Mouse (Mus musculus) neural tube, embryonic 11.5 days (tissue): ENCODE measurements around the gene Krtap9-5. TPM values are rescaled to one million over a fixed set of nuclear protein-coding genes. Genes with fewer than 3 reads are reported as not detected.

Source experiments
- ATAC-seq: fragments of 200-750 bp; cut with Nextera tagmentation; 2 replicates; pipeline ENCODE4 v1.8.0; 2017; ENCODE audit warnings: moderate number of reproducible peaks, mild to moderate bottlenecking, moderate TSS enrichment, moderate library complexity; ENCODE audit not compliant: insufficient read depth, low FRiP score, low TSS enrichment
- DNase-seq: peaks from one replicate; pipeline ENCODE4 v3.0.0-alpha.2; 2015; ENCODE audit warnings: low spot score
- H3K27ac ChIP-seq: fragments of 300-500 bp; sonication (generic); 2 replicates; pipeline ENCODE4 v1.5.1; 2014; ENCODE audit warnings: low read depth, mild to moderate bottlenecking, low read length
- H3K27me3 ChIP-seq: fragments of 300-500 bp; sonication (generic); 2 replicates; pipeline ENCODE4 v1.6.1; 2014; ENCODE audit warnings: mild to moderate bottlenecking, low read length, mixed read lengths; ENCODE audit not compliant: control insufficient read depth, insufficient read depth
- H3K36me3 ChIP-seq: fragments of 300-500 bp; sonication (generic); 2 replicates; pipeline ENCODE4 v1.6.1; 2014; ENCODE audit warnings: mild to moderate bottlenecking, low read length, moderate library complexity, mixed read lengths; ENCODE audit not compliant: control insufficient read depth, insufficient read depth
- H3K4me1 ChIP-seq: fragments of 300-500 bp; sonication (generic); 2 replicates; pipeline ENCODE4 v1.6.1; 2014; ENCODE audit warnings: low read length, mixed read lengths; ENCODE audit not compliant: control insufficient read depth, insufficient read depth
- H3K4me2 ChIP-seq: fragments of 300-500 bp; sonication (generic); 2 replicates; pipeline ENCODE4 v1.6.1; 2014; ENCODE audit warnings: low read depth, mild to moderate bottlenecking, moderate library complexity
- H3K4me3 ChIP-seq: fragments of 300-500 bp; sonication (generic); 2 replicates; pipeline ENCODE4 v1.5.1; 2014; ENCODE audit warnings: low read depth, low read length
- H3K9ac ChIP-seq: fragments of 300-500 bp; sonication (generic); 2 replicates; pipeline ENCODE4 v1.6.1; 2014; ENCODE audit warnings: mild to moderate bottlenecking, low read length
- H3K9me3 ChIP-seq: fragments of 300-500 bp; sonication (generic); 2 replicates; pipeline ENCODE4 v1.6.1; 2016; ENCODE audit warnings: low read length; ENCODE audit not compliant: control insufficient read depth
- WGBS: fragments of 180-500 bp; shearing (Covaris S2); extraction: QIAGEN DNeasy Blood & Tissue Kit; methylation state at CpG from one replicate; pipeline ENCODE4 v1.1.7; 2014; 5-methylcytosine and 5-hydroxymethylcytosine counted together
- polyA plus RNA-seq: library from polyadenylated mRNA; unstranded; fragments of >200 nt; fragmentation: Nextera tagmentation; extraction: Ambion mirVana; gene quantifications from 2 replicates; pipeline ENCODE4 v1.2.1, GENCODE M21; 2014

The Krtap9-5 gene
- polyA plus RNA-seq, 1 experiment from 2014 or later: not detected

DNA sequence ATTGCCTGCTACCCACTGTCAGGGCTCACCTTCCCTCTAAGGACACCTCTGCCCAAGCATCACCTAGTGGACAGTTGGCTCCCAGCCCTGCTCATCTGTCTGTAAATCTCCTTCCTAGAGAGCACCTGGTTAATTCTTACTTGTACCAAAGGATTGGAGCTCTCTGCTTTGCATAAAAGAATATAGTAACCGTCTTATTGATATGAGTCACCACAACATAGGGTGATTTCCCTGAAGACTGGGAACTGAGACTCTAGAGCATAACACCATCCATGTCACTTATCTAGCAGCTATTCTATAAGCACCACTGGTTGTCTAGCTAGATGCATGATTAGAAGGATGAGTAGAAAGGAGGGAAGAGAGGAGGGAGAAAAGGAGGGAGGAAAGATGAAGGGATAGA, 35.2 kb downstream of the Krtap9-5 start:
- no peak overlapping the region for H3K9ac ChIP-seq
- DNase-seq (no peak), ATAC-seq (no peak)
- H3K4me2 ChIP-seq: no peak overlapping the region
- H3K4me1 ChIP-seq: no peaks in the 10 kb centered on the region
- H3K4me3 ChIP-seq: no peak overlapping the region
- WGBS: 91% methylated on average over 1 of the region's 1 CpGs
- H3K27me3 ChIP-seq: no peaks in the 10 kb centered on the region
- H3K36me3 ChIP-seq: no peaks in the 10 kb centered on the region
- H3K27ac ChIP-seq: no peak overlapping the region
- H3K9me3 ChIP-seq: no peaks in the 10 kb centered on the region

DNA sequence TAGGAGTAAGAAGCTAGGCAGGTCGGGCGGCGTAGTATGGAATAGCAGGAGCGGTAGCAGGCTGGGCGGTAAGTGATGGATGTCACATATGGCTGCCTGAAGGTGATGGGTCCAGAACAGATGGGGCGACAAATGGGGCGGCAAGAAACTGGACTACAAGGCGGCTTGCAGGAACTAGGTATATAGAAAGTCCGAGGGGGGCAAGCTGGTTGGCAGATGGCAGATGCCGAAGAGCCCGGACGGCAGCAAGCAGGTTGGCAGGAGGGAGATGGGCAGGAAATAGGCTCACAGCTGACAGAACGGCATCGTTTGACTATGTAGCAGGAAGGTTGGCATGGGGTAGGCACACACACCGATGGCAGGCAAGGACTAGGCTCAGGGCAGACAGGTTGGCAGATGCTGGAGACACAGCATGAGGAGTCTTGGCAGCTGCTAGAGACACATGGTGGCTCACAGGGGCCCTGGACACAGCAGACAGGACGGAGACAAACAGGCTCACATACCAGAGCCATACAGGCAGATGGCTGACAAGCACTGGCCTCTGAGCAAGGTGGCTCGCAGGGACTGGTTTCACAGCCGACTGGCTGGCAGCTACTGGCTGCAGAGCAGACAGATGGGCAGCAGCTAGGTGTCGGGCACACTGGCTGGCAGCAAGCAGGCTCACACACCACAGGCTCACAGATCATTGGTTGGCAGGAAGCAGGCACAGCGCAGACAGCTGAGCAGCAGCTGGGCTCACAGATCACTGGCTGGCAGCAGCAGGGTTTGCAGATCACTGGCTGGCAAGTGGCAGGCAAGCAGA, 37.2 kb downstream of the Krtap9-5 start:
- no peak overlapping the region for H3K27ac ChIP-seq
- no peaks in the 10 kb centered on the region for H3K9me3 ChIP-seq
- H3K27me3 ChIP-seq: no peaks in the 10 kb centered on the region
- H3K9ac ChIP-seq: no peak overlapping the region
- no peaks in the 10 kb centered on the region for H3K4me1 ChIP-seq
- no peak overlapping the region for H3K4me3 ChIP-seq
- DNase-seq (no peak), ATAC-seq (no peak)
- no peak overlapping the region for H3K4me2 ChIP-seq
- WGBS: 79% methylated on average over 20 of the region's 20 CpGs
- H3K36me3 ChIP-seq: no peaks in the 10 kb centered on the region

DNA sequence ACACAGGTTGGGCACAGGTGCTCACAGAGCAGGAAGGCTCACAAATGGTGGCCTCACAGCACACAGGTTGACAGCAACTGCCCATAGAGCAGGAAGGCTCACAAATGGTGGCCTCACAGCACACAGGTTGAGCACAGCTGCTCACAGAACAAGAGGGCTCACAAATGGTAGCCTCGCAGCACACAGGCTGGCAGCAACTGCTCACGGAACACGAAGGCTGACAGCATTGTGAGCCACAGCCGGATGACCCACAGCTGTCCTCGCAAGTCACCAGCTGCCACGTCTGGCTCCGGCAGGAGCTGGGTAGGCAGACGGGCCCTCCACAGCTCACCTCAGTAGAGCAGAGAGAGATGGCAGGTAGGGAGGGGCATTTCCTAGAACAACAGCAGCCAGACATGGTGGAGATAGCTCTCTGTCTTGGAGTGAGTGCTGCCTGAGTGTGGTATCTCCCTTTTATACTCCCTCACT, 37.9 kb downstream of the Krtap9-5 start, which contains the start of gene Krtap16-1:
TSS of gene Krtap16-1 (minus strand) at position 418 of the 468 bp plus-strand sequence.
- H3K4me3 ChIP-seq: no peak within 1 kb of the TSS
- H3K4me2 ChIP-seq: no peak within 1 kb of the TSS
- H3K36me3 ChIP-seq: no peaks in the 10 kb centered on the region
- 76% methylated on average over 8 of the region's 8 CpGs for WGBS
- no peak for DNase-seq
- no peaks in the 10 kb centered on the region for H3K4me1 ChIP-seq
- no peak within 1 kb of the TSS for H3K27ac ChIP-seq
- no peaks in the 10 kb centered on the region for H3K27me3 ChIP-seq
- no peak for ATAC-seq
- no peaks in the 10 kb centered on the region for H3K9me3 ChIP-seq
- H3K9ac ChIP-seq: no peak within 1 kb of the TSS

DNA sequence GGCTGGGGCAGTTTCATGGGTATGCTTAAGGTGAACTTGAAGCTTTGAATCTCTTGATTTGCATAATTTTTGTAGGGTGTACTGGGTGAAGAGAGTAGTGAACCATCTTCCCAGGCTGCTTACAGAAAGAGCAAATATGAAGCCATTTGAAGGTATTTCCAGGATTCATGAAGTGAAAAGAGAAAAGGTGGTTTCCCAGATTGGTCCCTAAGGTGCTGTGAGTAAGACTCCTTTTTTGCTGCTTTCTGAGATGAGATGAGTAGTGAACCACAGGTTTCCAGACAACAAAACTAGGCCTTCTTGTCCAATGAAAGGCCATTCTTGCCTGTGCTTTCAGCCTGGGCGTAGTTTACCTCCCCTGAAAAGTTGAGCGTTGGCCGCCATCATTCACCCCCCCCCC, 40.3 kb downstream of the Krtap9-5 start:
- Histone ChIP-seq H3K27me3 (no peaks in the 10 kb centered on the region), H3K4me3 (no peak overlapping the region), H3K27ac (no peak overlapping the region), H3K4me1 (no peaks in the 10 kb centered on the region), H3K4me2 (no peak overlapping the region), H3K36me3 (no peaks in the 10 kb centered on the region), H3K9me3 (no peaks in the 10 kb centered on the region), H3K9ac (no peak overlapping the region)
- 90% methylated on average over 3 of the region's 3 CpGs for WGBS
- DNase-seq: no peak
- no peak for ATAC-seq

DNA sequence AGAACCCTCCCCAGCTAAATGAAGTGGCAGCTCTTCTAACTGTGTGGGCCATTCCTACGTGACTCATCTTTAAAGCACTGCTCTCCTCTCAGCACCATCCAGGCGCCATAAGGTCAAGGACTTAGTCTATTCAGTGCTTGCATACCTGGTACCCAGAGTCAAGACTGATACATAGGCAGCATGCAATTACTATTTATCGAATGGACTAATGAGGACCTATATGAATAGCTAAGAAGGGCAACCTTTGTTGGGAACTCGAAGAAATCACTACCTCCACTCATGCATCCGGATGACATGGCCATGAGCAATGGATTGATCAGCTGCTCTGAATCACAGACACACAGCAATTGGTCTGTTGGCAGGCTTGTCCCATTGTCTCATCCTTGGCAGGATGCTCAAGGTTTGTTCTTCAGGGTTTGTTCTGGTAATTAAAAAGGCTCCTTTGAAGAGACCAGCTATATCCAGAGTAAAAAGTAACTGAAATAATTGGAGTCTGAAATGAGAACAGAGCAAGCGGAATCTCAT, 41.7 kb downstream of the Krtap9-5 start:
- H3K9ac ChIP-seq: no peak overlapping the region
- no peak for DNase-seq
- WGBS: 89% methylated on average over 6 of the region's 6 CpGs

DNA sequence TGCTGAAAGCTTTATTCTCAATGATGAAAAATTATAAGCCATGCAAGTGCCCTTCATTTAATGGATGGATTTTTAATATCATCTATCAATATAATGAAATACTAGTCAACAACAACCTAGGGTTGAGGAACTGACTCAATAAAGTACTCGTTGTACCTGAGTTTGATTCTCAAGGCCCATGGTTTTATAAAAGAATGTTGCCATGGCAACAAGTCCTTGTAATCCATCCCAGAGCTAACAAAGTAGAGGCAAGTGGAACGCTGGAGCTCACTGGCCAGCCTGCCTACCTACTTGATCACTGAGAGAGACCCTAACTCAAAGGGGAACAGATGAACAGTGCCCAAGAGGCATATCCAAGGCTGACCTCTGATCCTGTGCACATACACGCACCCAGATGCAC, 42.3 kb downstream of the Krtap9-5 start:
- 82% methylated on average over 3 of the region's 3 CpGs for WGBS
- no peaks in the 10 kb centered on the region for H3K36me3 ChIP-seq
- no peak overlapping the region for H3K4me3 ChIP-seq
- ATAC-seq (no peak), DNase-seq (no peak)
- H3K9me3 ChIP-seq: no peaks in the 10 kb centered on the region
- no peak overlapping the region for H3K27ac ChIP-seq
- H3K9ac ChIP-seq: no peak overlapping the region
- H3K27me3 ChIP-seq: no peaks in the 10 kb centered on the region
- no peaks in the 10 kb centered on the region for H3K4me1 ChIP-seq
- no peak overlapping the region for H3K4me2 ChIP-seq

More for the DNA sequence above, 41.7 kb downstream of the Krtap9-5 start:
- Histone ChIP-seq H3K27ac (no peak overlapping the region), H3K4me1 (no peaks in the 10 kb centered on the region), H3K9me3 (no peaks in the 10 kb centered on the region), H3K4me3 (no peak overlapping the region), H3K4me2 (no peak overlapping the region), H3K36me3 (no peaks in the 10 kb centered on the region), H3K27me3 (no peaks in the 10 kb centered on the region)
- ATAC-seq: no peak

DNA sequence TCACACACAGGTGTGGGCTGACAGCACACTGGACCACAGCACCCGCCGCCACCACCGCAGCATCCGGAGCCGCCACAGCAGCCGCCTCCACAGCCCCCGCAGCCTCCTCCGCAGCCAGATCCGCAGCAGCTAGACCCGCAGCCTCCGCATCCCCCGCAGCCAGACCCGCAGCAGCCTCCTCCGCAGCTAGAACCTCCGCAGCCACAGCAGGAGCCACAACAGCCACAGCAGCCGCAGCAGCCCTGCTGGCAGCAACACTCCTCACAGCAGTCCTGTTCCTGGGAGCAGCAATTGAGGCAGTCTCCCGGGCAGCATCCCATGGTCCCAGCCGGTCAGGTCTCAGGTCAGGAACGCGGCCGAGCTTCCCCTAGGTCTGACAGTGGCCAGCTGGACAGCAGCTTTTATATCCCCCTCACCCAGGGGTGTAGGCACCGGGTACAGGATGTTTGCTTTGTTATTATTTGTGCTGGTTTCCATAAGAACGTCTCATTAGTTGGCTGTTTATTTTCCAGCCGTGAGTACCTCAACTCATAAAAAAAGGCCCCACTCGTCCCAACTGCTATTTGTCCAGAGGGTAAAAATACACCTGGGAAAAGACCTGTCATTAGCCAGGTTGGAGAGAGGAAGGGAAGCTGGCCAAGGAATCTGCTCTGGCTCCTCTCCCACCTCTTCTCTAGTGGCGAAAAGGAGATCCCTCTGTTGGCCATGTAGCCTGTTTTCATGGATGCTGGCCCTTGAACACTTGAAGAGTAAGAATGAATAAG, 45.5 kb downstream of the Krtap9-5 start, which contains the start of gene Krtap17-1:
TSS of gene Krtap17-1 (minus strand) at position 375 of the 764 bp plus-strand sequence.
- Histone ChIP-seq H3K27me3 (no peaks in the 10 kb centered on the region), H3K4me3 (0 out of 2 replicates have a peak within 1 kb of the TSS, but pooled peaks have one; percentile 4), H3K36me3 (no peaks in the 10 kb centered on the region), H3K4me1 (no peaks in the 10 kb centered on the region), H3K4me2 (peak within 1 kb of the TSS; percentile 31; the same call in 1 of the 2 replicates), H3K9ac (no peak within 1 kb of the TSS), H3K9me3 (no peaks in the 10 kb centered on the region), H3K27ac (no peak within 1 kb of the TSS)
- DNase-seq (no peak), ATAC-seq (no peak)
- WGBS: 30% methylated on average over 26 of the region's 26 CpGs

DNA sequence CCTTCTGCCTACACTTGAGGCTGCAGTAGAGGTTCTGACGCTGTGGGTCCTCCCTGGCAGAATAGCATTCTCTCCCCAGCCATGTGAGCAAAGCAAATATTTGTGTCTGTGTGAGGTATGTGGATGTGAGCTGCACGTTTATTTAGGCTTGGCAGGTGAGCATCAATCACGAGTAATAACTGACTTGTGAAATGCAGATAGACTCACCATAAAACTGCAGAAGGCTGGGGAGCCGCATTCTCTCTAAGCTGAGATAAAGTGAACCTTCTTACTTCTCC, 46.0 kb downstream of the Krtap9-5 start:
- Histone ChIP-seq H3K36me3 (no peaks in the 10 kb centered on the region), H3K4me3 (no peak overlapping the region), H3K9ac (no peak overlapping the region), H3K27me3 (no peaks in the 10 kb centered on the region), H3K4me1 (no peaks in the 10 kb centered on the region), H3K27ac (no peak overlapping the region), H3K9me3 (no peaks in the 10 kb centered on the region), H3K4me2 (no peak overlapping the region)
- 61% methylated on average over 4 of the region's 4 CpGs for WGBS
- no peak for DNase-seq
- no peak for ATAC-seq
